Comparison of ENCODE assay signal across 9 mouse cellular contexts in the genomic region with DNA sequence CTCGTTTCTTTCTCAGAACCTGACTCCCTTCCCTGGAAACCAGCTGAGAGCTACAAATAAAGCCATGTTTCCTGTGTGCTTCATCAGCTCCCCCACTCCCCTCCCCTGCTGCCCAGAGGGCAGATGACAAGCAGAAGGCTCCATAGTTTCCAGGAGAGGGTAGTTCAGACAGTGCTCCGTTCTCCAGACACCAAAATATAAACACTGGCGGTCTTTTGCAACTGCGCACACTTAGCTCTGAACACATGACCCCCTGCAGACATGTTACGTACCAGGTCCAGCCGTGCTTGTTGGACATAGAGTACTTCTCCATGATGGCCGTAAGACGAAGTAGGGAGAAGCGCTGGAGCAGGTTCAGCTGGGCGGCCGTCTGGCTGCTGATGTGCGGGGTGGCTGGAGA.
DNase-seq lines count a peak whose midpoint lies in the region; ATAC-seq and TF ChIP-seq lines count a peak whose summit lies in the region.
"Had no signal": no experiment of that assay in that cellular context is flagged by ENCODE, and none has a peak within 500 bp of the region (broad histone marks: within the 10 kb centered on the region; RNA-seq: fewer than 3 reads in every experiment).

No protein-coding gene starts in this region.

- WGBS in heart, postnatal 0 days, result 71% methylated on average over 12 of the region's 12 CpGs
- WGBS in limb, embryonic 10.5 days, result 75% methylated on average over 12 of the region's 12 CpGs

- H3K27me3 ChIP-seq in heart, postnatal 0 days (ENCODE audit: control insufficient read depth, insufficient read depth, low read length), result no peaks in the 10 kb centered on the region
- H3K27me3 ChIP-seq in ES-Bruce4 (ENCODE audit: control insufficient read depth, insufficient read depth, low read length, poor library complexity, severe bottlenecking), result no peaks in the 10 kb centered on the region
- no peaks in the 10 kb centered on the region for H3K27me3 ChIP-seq in limb, embryonic 10.5 days (ENCODE audit: low read depth, poor library complexity, severe bottlenecking)
- H3K27me3 ChIP-seq: midbrain, embryonic 12.5 days had no signal

- H3K9me3 ChIP-seq in heart, postnatal 0 days (replicated peaks; ENCODE audit: control insufficient read depth, low read length), result 0 out of 2 replicates have a peak, but pooled peaks cover 8% of the 10 kb centered on the region
- 0 out of 2 replicates have a peak, but pooled peaks cover 3% of the 10 kb centered on the region for H3K9me3 ChIP-seq in ES-Bruce4 (replicated peaks; ENCODE audit: control insufficient read depth, insufficient read depth, low read length, poor library complexity, severe bottlenecking)
- no peaks in the 10 kb centered on the region for H3K9me3 ChIP-seq in limb, embryonic 10.5 days (replicated peaks)
- H3K9me3 ChIP-seq: midbrain, embryonic 12.5 days had no signal

- DNase-seq in heart, postnatal 0 days (ENCODE audit: low spot score), result no peak
- DNase-seq in heart, postnatal 14 days, result no peak
- DNase-seq in limb, embryonic 10.5 days (ENCODE audit: low spot score), result no peak
- DNase-seq in urinary bladder, postnatal 14 days (ENCODE audit: low spot score), result no peak
- DNase-seq in MN1 (ENCODE audit: low spot score), result no peak
- DNase-seq: cerebellum, adult 11 months had no signal

- no peak overlapping the region for H3K4me3 ChIP-seq in heart, postnatal 0 days (ENCODE audit: low read depth, low read length)
- H3K4me3 ChIP-seq in ES-Bruce4 (ENCODE audit: low read depth, low read length), result peak overlapping the region; percentile 40
- no peak overlapping the region for H3K4me3 ChIP-seq in cortical plate, adult 2 months (ENCODE audit: insufficient read depth, low read length)
- H3K4me3 ChIP-seq in limb, embryonic 10.5 days, result no peak overlapping the region
- H3K4me3 ChIP-seq: midbrain, embryonic 12.5 days had no signal

- TF ChIP-seq CTCF in heart, postnatal 0 days (IDR thresholded peaks at IDR 0.05; ENCODE audit: low read depth), result no peak
- no peak for TF ChIP-seq CTCF in ES-Bruce4 (IDR thresholded peaks at IDR 0.05; ENCODE audit: low read depth, low read length)
- TF ChIP-seq CTCF in cortical plate, adult 2 months (IDR thresholded peaks at IDR 0.05; ENCODE audit: extremely low read depth, insufficient read depth, low read length), result no peak

- TF ChIP-seq POLR2A in ES-Bruce4 (IDR thresholded peaks at IDR 0.05; ENCODE audit: insufficient read depth, low read length), result no peak
- TF ChIP-seq POLR2A in cortical plate, adult 2 months (IDR thresholded peaks at IDR 0.05; ENCODE audit: extremely low read depth, insufficient read depth, low read length), result no peak

- no peak for TF ChIP-seq EP300 in heart, postnatal 0 days (IDR thresholded peaks at IDR 0.05; ENCODE audit: low read depth)
- TF ChIP-seq EP300 in ES-Bruce4 (IDR thresholded peaks at IDR 0.05; ENCODE audit: insufficient read depth, low read depth, low read length), result no peak

- H3K9ac ChIP-seq in heart, postnatal 0 days (replicated peaks; ENCODE audit: low read depth, low read length), result no peak overlapping the region
- no peak overlapping the region; the same call in 1 of the 2 replicates for H3K9ac ChIP-seq in ES-Bruce4 (ENCODE audit: low read depth, poor library complexity, severe bottlenecking)
- H3K9ac ChIP-seq: midbrain, embryonic 12.5 days had no signal

- peak overlapping the region; percentile 14; the same call in 1 of the 2 replicates for H3K27ac ChIP-seq in heart, postnatal 0 days (ENCODE audit: low read depth)
- H3K27ac ChIP-seq in ES-Bruce4 (ENCODE audit: insufficient read depth, low read length), result no peak overlapping the region
- peak overlapping the region; percentile 0 for H3K27ac ChIP-seq in cortical plate, adult 2 months (ENCODE audit: insufficient read depth, low read length)
- peak overlapping the region; percentile 62; the same call in 1 of the 2 replicates for H3K27ac ChIP-seq in limb, embryonic 10.5 days
- H3K27ac ChIP-seq: midbrain, embryonic 12.5 days had no signal

- ATAC-seq in heart, postnatal 0 days (ENCODE audit: insufficient read depth, low read depth), result no peak; the same call in 1 of the 2 replicates

- peaks cover 26% of the 10 kb centered on the region for H3K36me3 ChIP-seq in heart, postnatal 0 days (replicated peaks; ENCODE audit: control insufficient read depth, insufficient read depth, low read length)
- no peaks in the 10 kb centered on the region for H3K36me3 ChIP-seq in ES-Bruce4 (ENCODE audit: control insufficient read depth, insufficient read depth, low read length, poor library complexity, severe bottlenecking)
- H3K36me3 ChIP-seq in limb, embryonic 10.5 days, result peaks cover 17% of the 10 kb centered on the region
- H3K36me3 ChIP-seq: midbrain, embryonic 12.5 days had no signal

- intact Hi-C loops in heart, postnatal 14 days (cut with DNase I), result no loop called here

- no peak overlapping the region for H3K4me2 ChIP-seq in heart, postnatal 0 days (ENCODE audit: low read depth, low read length)
- H3K4me2 ChIP-seq: midbrain, embryonic 12.5 days had no signal

- H3K4me1 ChIP-seq in heart, postnatal 0 days (ENCODE audit: control insufficient read depth, insufficient read depth), result peaks cover 10% of the 10 kb centered on the region; the same call in 1 of the 2 replicates
- H3K4me1 ChIP-seq in ES-Bruce4 (ENCODE audit: control insufficient read depth, insufficient read depth, low read length), result no peaks in the 10 kb centered on the region
- peaks cover 4% of the 10 kb centered on the region; the same call in 1 of the 2 replicates for H3K4me1 ChIP-seq in cortical plate, adult 2 months (ENCODE audit: control insufficient read depth, insufficient read depth, low read length)
- peaks cover 49% of the 10 kb centered on the region for H3K4me1 ChIP-seq in limb, embryonic 10.5 days
